Mouse (Mus musculus) Patski (cell line): ENCODE measurements around the gene Gls. TPM values are rescaled to one million over a fixed set of nuclear protein-coding genes. Genes with fewer than 3 reads are reported as not detected.

Source experiments
- ATAC-seq: fragments of 100-300 bp; one replicate; pipeline ENCODE4 v1.8.0; 2021
- CTCF ChIA-PET: fragments of 350-600 bp; sonication (Branson Sonifier 250); formaldehyde crosslinking; loops from one replicate; lab custom pipeline; 2022; ENCODE audit warnings: inconsistent platforms; lab: Charles Lee
- POLR2A ChIA-PET: fragments of 350-600 bp; sonication (Branson Sonifier 250); formaldehyde crosslinking; loops from one replicate; lab custom pipeline; 2022; ENCODE audit warnings: antibody characterized with exemption, inconsistent platforms; lab: Charles Lee
- DNase-seq: peaks from one replicate; pipeline ENCODE4 v3.0.0-alpha.2; 2011; ENCODE audit warnings: low read depth, low spot score
- H3K27me3 ChIP-seq: fragments of 371-371 bp; one replicate; pipeline ENCODE4 v1.5.1; 2021
- CTCF ChIP-seq: fragments of 100-300 bp; IDR thresholded peaks from one replicate; pipeline ENCODE4 v1.5.1; 2021
- in situ Hi-C: fragments of 300-500 bp; cut with MboI; formaldehyde crosslinking; loops from 3 replicates; pipeline ENCODE4 v1.11.1; 2018; ENCODE audit warnings: low pct_unique_long_range_greater_than_20kb, mixed read lengths
- polyA plus RNA-seq: library from polyadenylated mRNA; unstranded; gene quantifications from one replicate; pipeline ENCODE4 v1.2.3, GENCODE M21; 2021

Gene Gls
- polyA plus RNA-seq, 1 experiment from 2014 or later, result 174 TPM

DNA sequence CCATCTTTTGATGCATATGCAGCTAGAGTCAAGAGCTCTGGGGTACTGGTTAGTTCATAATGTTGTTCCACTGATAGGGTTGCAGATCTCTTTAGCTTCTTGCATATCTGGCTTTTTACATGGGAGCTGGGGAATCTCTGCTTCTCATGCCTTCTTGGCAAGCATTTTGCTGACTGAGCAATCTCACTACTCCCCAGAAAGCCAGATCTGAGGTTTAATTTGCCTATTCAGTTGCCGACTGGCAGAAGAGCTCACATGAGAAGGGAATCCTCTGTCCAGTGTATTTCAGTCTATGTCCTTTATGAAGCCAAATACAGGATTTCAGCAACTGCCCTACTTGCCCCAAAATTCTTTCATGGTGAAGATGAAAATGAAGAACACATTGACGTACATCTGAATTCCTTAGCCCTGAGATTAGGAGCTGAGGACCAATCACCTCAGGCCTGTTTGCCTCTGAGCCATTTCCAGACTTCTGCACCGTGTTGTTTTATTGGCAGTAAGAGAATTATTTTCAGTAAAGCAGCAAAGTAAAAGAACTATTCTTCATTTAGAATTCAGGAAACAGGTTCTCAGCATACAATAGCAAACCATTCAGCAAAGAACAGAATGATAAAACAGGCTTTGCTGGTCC is 33.0 kb upstream of the Gls start:
- CTCF ChIA-PET, result interaction anchor here (1.4 kb wide), 1 partner anchor 14 kb away, joined by 4 read pairs; no protein-coding TSS in a partner anchor
- in situ Hi-C loops, result no loop called here
- no peak for DNase-seq
- H3K27me3 ChIP-seq, result no peaks in the 10 kb centered on the region
- ATAC-seq, result no peak
- no peak for TF ChIP-seq CTCF
- POLR2A ChIA-PET, result no interaction called here

- in situ Hi-C loops, result no loop called here
- CTCF ChIA-PET, result interaction anchor here (0.8 to 2.6 kb wide), 2 partner anchors 17 to 42 kb away, joined by 3 to 8 read pairs; no protein-coding TSS in a partner anchor
- POLR2A ChIA-PET, result no interaction called here
- no peak for ATAC-seq
- TF ChIP-seq CTCF, result no peak
- no peak for DNase-seq
- no peaks in the 10 kb centered on the region for H3K27me3 ChIP-seq
Observed at GRCm38 (mm10) chr1:52264290-52264689, 31.3 kb upstream of the Gls start.

- TF ChIP-seq CTCF, result no peak
- in situ Hi-C loops, result no loop called here
- ChIA-PET CTCF (no interaction called here), POLR2A (interaction anchor here (0.6 kb wide), 1 partner anchor 13 kb away, joined by 3 read pairs; no protein-coding TSS in a partner anchor)
- H3K27me3 ChIP-seq, result no peaks in the 10 kb centered on the region
- ATAC-seq, result no peak
- no peak for DNase-seq
Observed at GRCm38 (mm10) chr1:52260354-52261090, 27.5 kb upstream of the Gls start.

GRCm38 (mm10) chr1:52258006-52258749 is 25.1 kb upstream of the Gls start:
- ATAC-seq (no peak), DNase-seq (no peak)
- in situ Hi-C loops, result no loop called here
- no peaks in the 10 kb centered on the region for H3K27me3 ChIP-seq
- CTCF ChIA-PET, result interaction anchor here (1.3 kb wide), 1 partner anchor 11 kb away, joined by 5 read pairs; no protein-coding TSS in a partner anchor
- no peak for TF ChIP-seq CTCF
- POLR2A ChIA-PET, result no interaction called here

GRCm38 (mm10) chr1:52256916-52257315 is 23.9 kb upstream of the Gls start:
- ChIA-PET CTCF (interaction anchor here (1.0 to 1.4 kb wide), 2 partner anchors 14 to 15 kb away, joined by 3 to 4 read pairs; no protein-coding TSS in a partner anchor), POLR2A (no interaction called here)
- no peak for TF ChIP-seq CTCF
- ATAC-seq, result no peak
- no peaks in the 10 kb centered on the region for H3K27me3 ChIP-seq
- DNase-seq, result no peak
- in situ Hi-C loops, result no loop called here

DNA sequence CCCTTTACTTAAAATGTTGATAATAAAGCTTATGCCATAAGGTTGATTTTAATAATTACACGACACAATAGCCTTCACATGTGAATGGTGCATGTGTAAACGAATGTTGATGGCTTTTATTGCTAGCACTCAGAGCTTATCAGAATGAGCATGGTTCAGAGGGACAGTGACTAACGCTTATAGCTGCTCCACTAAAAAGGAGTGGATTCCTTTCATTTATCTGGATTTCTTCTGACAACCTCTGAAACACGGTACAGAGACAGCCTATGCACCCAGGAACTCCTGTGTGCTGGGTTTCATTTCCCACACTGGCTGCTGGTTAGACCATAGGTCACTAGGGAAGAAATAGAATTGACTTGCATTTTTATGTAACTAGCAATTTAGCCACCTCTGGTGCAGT is 23.2 kb upstream of the Gls start:
- in situ Hi-C loops, result no loop called here
- no peaks in the 10 kb centered on the region for H3K27me3 ChIP-seq
- no peak for TF ChIP-seq CTCF
- DNase-seq (no peak), ATAC-seq (no peak)
- CTCF ChIA-PET, result interaction anchor here (1.0 to 1.4 kb wide), 2 partner anchors 14 to 16 kb away, joined by 3 to 4 read pairs; no protein-coding TSS in a partner anchor
- POLR2A ChIA-PET, result no interaction called here

GRCm38 (mm10) chr1:52254411-52254810 is 21.4 kb upstream of the Gls start:
- DNase-seq, result no peak
- in situ Hi-C loops, result no loop called here
- no peaks in the 10 kb centered on the region for H3K27me3 ChIP-seq
- POLR2A ChIA-PET, result interaction anchor here (0.9 to 1.4 kb wide), 2 partner anchors 21 to 23 kb away, joined by 3 to 5 read pairs; partner anchors contain the start of gene Gls
- peak; percentile 88 for ATAC-seq
- CTCF ChIA-PET, result interaction anchor here (1.3 to 1.9 kb wide), 6 partner anchors 9 to 112 kb away, joined by 3 to 7 read pairs (median 4); no protein-coding TSS in a partner anchor
- TF ChIP-seq CTCF, result no peak

- DNase-seq, result no peak
- no peak for ATAC-seq
- ChIA-PET POLR2A (interaction anchor here (0.9 to 1.4 kb wide), 2 partner anchors 20 to 22 kb away, joined by 3 to 5 read pairs; partner anchors contain the start of gene Gls), CTCF (interaction anchor here (1.3 to 1.9 kb wide), 5 partner anchors 10 to 29 kb away, joined by 3 to 7 read pairs (median 4); no protein-coding TSS in a partner anchor)
- no peak for TF ChIP-seq CTCF
- no peaks in the 10 kb centered on the region for H3K27me3 ChIP-seq
- in situ Hi-C loops, result no loop called here
Observed at GRCm38 (mm10) chr1:52253386-52253785, 20.4 kb upstream of the Gls start.

DNA sequence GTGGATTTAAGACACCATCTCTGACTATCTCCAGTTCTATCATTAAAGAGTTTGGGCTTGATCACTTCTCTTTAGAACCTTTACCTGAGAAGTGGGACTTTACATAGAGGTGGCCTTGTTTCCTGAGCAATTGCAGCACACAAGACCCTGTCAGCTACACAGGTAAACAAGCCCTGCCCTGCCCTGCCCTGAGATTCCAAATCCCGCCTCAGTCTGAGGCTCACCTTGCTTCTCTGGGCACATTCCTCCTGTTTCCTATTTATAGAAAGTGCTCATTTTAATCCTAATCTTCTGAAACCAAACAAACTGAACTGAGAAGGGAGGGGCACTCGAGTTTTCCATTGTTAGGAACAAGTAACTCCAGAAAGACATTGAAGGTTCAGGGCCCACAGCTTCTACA is 19.4 kb upstream of the Gls start:
- H3K27me3 ChIP-seq, result no peaks in the 10 kb centered on the region
- in situ Hi-C loops, result no loop called here
- ATAC-seq (no peak), DNase-seq (no peak)
- ChIA-PET POLR2A (no interaction called here), CTCF (interaction anchor here (1.4 to 1.9 kb wide), 3 partner anchors 11 to 19 kb away, joined by 4 read pairs; partner anchors contain the start of gene Gls)
- no peak for TF ChIP-seq CTCF
